7 mouse cellular contexts compared by ENCODE assay signal in the genomic region with DNA sequence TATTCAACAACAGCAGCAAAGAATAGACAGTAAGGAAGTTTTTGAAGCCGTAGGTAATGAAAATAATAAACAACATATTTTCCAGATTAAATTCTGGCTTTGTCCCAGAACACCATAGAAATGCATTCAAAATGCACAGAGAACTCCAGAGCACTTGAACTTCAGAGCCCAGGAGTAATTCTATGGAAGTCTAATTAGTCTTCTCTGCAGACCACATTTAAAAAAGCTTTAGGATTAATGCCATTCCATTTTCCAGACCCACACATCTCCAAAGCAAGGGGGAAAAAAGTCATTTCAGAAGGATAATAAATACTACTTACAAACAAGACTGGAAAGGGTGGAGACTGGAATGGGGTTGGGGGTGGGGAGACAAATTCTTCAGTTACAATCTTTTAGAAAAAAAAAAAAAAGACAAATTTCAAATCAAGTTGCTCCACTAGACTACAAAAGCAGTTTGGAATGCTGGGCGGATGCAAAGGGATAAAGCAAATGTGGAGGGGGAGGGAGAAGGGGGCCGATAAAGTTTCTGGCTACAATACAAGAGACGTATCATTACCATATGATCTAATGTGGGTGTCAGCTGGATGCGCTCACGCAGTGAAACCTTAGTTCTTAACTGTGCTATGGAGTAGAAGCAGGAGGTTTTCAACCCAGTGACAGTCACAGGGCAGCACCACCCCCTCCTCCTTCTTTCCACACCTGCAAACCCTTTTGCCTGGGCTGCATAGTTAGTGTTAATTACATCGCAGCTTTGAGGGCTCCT. TPM values are rescaled to one million over a fixed set of nuclear protein-coding genes. Genes with fewer than 3 reads are reported as not detected.
A peak's percentile ranks its signal among the peaks of the same experiment; 100 is the strongest.
DNase-seq lines count a peak whose midpoint lies in the region; ATAC-seq and TF ChIP-seq lines count a peak whose summit lies in the region.

A gene (plus strand): TSS at position 606 of the 763 bp plus-strand sequence.

- TF ChIP-seq EP300 in heart, adult 2 months (IDR thresholded peaks at IDR 0.05; ENCODE audit: insufficient read depth, low read depth, low read length) = no peak

- H3K4me1 ChIP-seq in heart, adult 2 months (ENCODE audit: control insufficient read depth, insufficient read depth, low read length) = no peaks in the 10 kb centered on the region; the same call in 1 of the 2 replicates
- no peaks in the 10 kb centered on the region for H3K4me1 ChIP-seq in liver, adult 2 months (ENCODE audit: control insufficient read depth, insufficient read depth, low read length)

- TF ChIP-seq CTCF in heart, adult 2 months (IDR thresholded peaks at IDR 0.05) = no peak
- no peak for TF ChIP-seq CTCF in liver, adult 2 months (IDR thresholded peaks at IDR 0.05; ENCODE audit: low read depth, low read length)

- H3K4me3 ChIP-seq in heart, adult 2 months = peak within 1 kb of the TSS; percentile 22
- peak within 1 kb of the TSS; percentile 41 for H3K4me3 ChIP-seq in liver, adult 2 months (ENCODE audit: insufficient read depth, low read depth, low read length)

- intact Hi-C loops in heart, adult 2 months (cut with DNase I) = no loop called here

- 14% methylated on average over 7 of the region's 7 CpGs for WGBS in heart, adult 2 months
- WGBS in liver, adult 2 months = 26% methylated on average over 7 of the region's 7 CpGs

- TF ChIP-seq POLR2A in heart, adult 2 months (IDR thresholded peaks at IDR 0.05; ENCODE audit: insufficient read depth, low read depth, low read length) = peak; percentile 86
- no peak for TF ChIP-seq POLR2A in liver, adult 2 months (IDR thresholded peaks at IDR 0.05; ENCODE audit: extremely low read depth, insufficient read depth, low read length)

- peak; percentile 17 for DNase-seq in adrenal gland, postnatal 14 days
- peak; percentile 23 for DNase-seq in embryo, embryonic 11.5 days (ENCODE audit: low read depth, low spot score)
- peak; percentile 52 to 58 for DNase-seq in heart, adult 2 months
- peak; percentile 13 for DNase-seq in kidney, adult 9 months
- DNase-seq in liver, adult 2 months (ENCODE audit: extremely low read depth, low read depth, low spot score) = peak; percentile 33
- peak; percentile 25 for DNase-seq in retina, embryonic 14.5 days (ENCODE audit: low spot score)

- H3K9ac ChIP-seq in heart, adult 2 months (ENCODE audit: low read depth, low read length) = peak within 1 kb of the TSS; percentile 71
- 0 out of 2 replicates have a peak within 1 kb of the TSS, but pooled peaks have one; percentile 11 for H3K9ac ChIP-seq in liver, adult 2 months (ENCODE audit: low read depth, low read length)

- ATAC-seq in megakaryocyte progenitor cell, adult 5-6 weeks (replicated peaks; ENCODE audit: poor library complexity) = no peak

- peak within 1 kb of the TSS; percentile 63 for H3K27ac ChIP-seq in heart, adult 2 months
- H3K27ac ChIP-seq in liver, adult 2 months (replicated peaks; ENCODE audit: insufficient read depth, low read depth, low read length) = 0 out of 2 replicates have a peak within 1 kb of the TSS, but pooled peaks have one; percentile 29

- H3K36me3 ChIP-seq in heart, adult 2 months (ENCODE audit: control insufficient read depth, insufficient read depth, low read length) = no peaks in the 10 kb centered on the region
- no peaks in the 10 kb centered on the region for H3K36me3 ChIP-seq in liver, adult 2 months (ENCODE audit: control insufficient read depth, insufficient read depth, low read length)

- H3K79me2 ChIP-seq in heart, adult 2 months (replicated peaks; ENCODE audit: control insufficient read depth, insufficient read depth, low read length) = no peaks in the 10 kb centered on the region
- no peaks in the 10 kb centered on the region for H3K79me2 ChIP-seq in liver, adult 2 months (ENCODE audit: control insufficient read depth, insufficient read depth, low read length)

- no peaks in the 10 kb centered on the region for H3K27me3 ChIP-seq in heart, adult 2 months (ENCODE audit: control insufficient read depth, insufficient read depth, low read length)
- no peaks in the 10 kb centered on the region for H3K27me3 ChIP-seq in liver, adult 2 months (ENCODE audit: control insufficient read depth, insufficient read depth, low read length)

RNA-seq across cellular contexts. Expression of the gene that starts here (rescaled TPM):
- 214 and 240 TPM in 2 replicates for total RNA-seq in adrenal gland, postnatal 14 days (2021)
- 100 to 1,000 TPM; 385 to 401 TPM for total RNA-seq in heart, adult 2 months (2021)
- 442 and 744 TPM in 2 replicates for polyA plus RNA-seq in heart, adult 2 months (2012; rRNA removed)
- total RNA-seq in liver, adult 2 months (2014; rRNA removed) = 182 and 187 TPM in 2 replicates
- 78.1 and 90.9 TPM in 2 replicates for polyA plus RNA-seq in liver, adult 2 months (2012; rRNA removed)
- not detected in 2 replicates for total RNA-seq in megakaryocyte progenitor cell, adult 5-6 weeks (2015)
- not detected in 2 replicates for total RNA-seq in megakaryocyte progenitor cell, adult 5-6 weeks (2017)

Comparison
In these comparisons a context has a peak if more than half of its experiments do, and no peak if none do; other contexts are left out.
1. RNA of the gene that starts here (total RNA-seq): 385 to 401 TPM in heart, adult 2 months, 214 to 240 TPM in adrenal gland, postnatal 14 days and 182 to 187 TPM in liver, adult 2 months; not detected in megakaryocyte progenitor cell, adult 5-6 weeks; every median in the first group is over 100 times any median in the second.
2. Peak in every context shown above with its lines, with median percentiles within 50 percentile points of each other: DNase-seq.